Mouse (Mus musculus) T-cell, adult 66 days (primary cell): ENCODE results near the gene Usp17la. TPM values are rescaled to one million over a fixed set of nuclear protein-coding genes. Genes with fewer than 3 reads are reported as not detected.

Experiments
- total RNA-seq, 2 experiments: library from RNA; stranded (reverse); gene quantifications; 3 replicates in 1 of 2; 4 replicates in 1 of 2; pipeline ENCODE4 v1.2.4; 2023

The Usp17la gene
- not detected for total RNA-seq

GRCm38 (mm10) chr7:104856709-104857108 lies at the start of gene Usp17la:
Gene Usp17la (plus strand): TSS chr7:104857009.

GRCm38 (mm10) chr7:104842503-104842902 lies 14.3 kb upstream of the Usp17la start, which contains the start of gene Usp17lb:
Gene Usp17lb (minus strand): TSS chr7:104842603.

GRCm38 (mm10) chr7:104877731-104878130 lies 20.9 kb downstream of the Usp17la start, which contains the start of gene Olfr665:
Gene Olfr665 (plus strand): TSS chr7:104878031.

DNA sequence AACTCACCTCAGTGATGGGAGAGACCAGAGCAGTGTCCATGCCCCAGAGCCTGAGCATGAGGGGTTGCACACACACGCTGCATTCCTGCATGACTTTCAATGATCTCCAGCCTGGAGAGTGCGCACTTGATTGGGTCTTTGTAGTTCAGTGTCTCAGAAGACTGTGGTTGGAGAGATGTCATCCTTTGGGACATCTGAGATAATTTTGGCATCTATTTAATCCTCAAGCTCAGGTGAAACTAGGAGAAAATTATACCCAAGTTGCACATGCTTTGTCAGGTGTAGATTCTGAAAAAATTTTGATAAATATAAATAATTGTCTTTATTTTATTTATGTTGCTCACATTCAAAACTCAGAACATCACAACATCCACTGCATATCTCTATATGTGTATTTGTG lies 39.0 kb downstream of the Usp17la start, which contains the start of gene Olfr666:
Gene Olfr666, minus strand, starts transcription at position 101 of the 400 bp plus-strand sequence.

Other genes starting within 250 kb of the Usp17la start
- gene Olfr656, start 243.1 kb upstream of the Usp17la start, total RNA-seq = not detected
- gene Olfr657, start 232.2 kb upstream of the Usp17la start, total RNA-seq = not detected
- gene Olfr658, start 209.7 kb upstream of the Usp17la start, total RNA-seq = not detected
- not detected for gene Olfr659, start 190.3 kb upstream of the Usp17la start, total RNA-seq
- gene Olfr661, start 170.5 kb upstream of the Usp17la start, total RNA-seq = not detected
- gene Usp17le, start 79.5 kb upstream of the Usp17la start, total RNA-seq = not detected
- gene Usp17lb, start 14.4 kb upstream of the Usp17la start, total RNA-seq = not detected
- not detected for gene Olfr665, start 21.0 kb downstream of the Usp17la start, total RNA-seq
- not detected for gene Olfr666, start 38.9 kb downstream of the Usp17la start, total RNA-seq
- not detected for gene Olfr667, start 64.5 kb downstream of the Usp17la start, total RNA-seq
- gene Olfr668, start 71.0 kb downstream of the Usp17la start, total RNA-seq = not detected
- gene Olfr669, start 77.2 kb downstream of the Usp17la start, total RNA-seq = not detected
- gene Olfr670, start 105.6 kb downstream of the Usp17la start, total RNA-seq = not detected
- not detected for gene Olfr671, start 122.1 kb downstream of the Usp17la start, total RNA-seq
- gene Olfr672, start 145.0 kb downstream of the Usp17la start, total RNA-seq = not detected
- gene Olfr675, start 171.5 kb downstream of the Usp17la start, total RNA-seq = not detected
- gene Olfr676, start 175.7 kb downstream of the Usp17la start, total RNA-seq = not detected
- not detected for gene Olfr677, start 194.4 kb downstream of the Usp17la start, total RNA-seq
- not detected for gene Olfr678, start 207.5 kb downstream of the Usp17la start, total RNA-seq
- not detected for gene Olfr679, start 224.2 kb downstream of the Usp17la start, total RNA-seq
- gene Olfr680-ps1, start 235.8 kb downstream of the Usp17la start, total RNA-seq = not detected